Mouse (Mus musculus) erythroblast, embryonic 14.5 days (primary cell): ENCODE results near the gene Abhd14b.

Experiments
- GATA1 ChIP-seq: IDR thresholded peaks from 2 replicates; pipeline ENCODE4 v1.6.1; 2012; ENCODE audit warnings: low read length, inconsistent platforms, mixed read lengths
- TAL1 ChIP-seq: IDR thresholded peaks from 3 replicates; pipeline ENCODE4 v1.6.1; 2012; ENCODE audit warnings: low read length, inconsistent platforms, mixed read lengths

GRCm38 (mm10) chr9:106451298-106451697, 4.0 kb downstream of the Abhd14b start:
- no peak for TF ChIP-seq TAL1
- no peak for TF ChIP-seq GATA1
